Mouse (Mus musculus): ENCODE results near the gene Ppat. TPM values are rescaled to one million over a fixed set of nuclear protein-coding genes. Genes with fewer than 3 reads are reported as not detected.
A peak's percentile ranks its signal among the peaks of the same experiment; 100 is the strongest.

Ppat gene
- polyA plus RNA-seq (2015; fragmentation: Nextera tagmentation; extraction: Ambion mirVana) = 31.5 and 32.7 TPM in 2 replicates

- H3K9ac ChIP-seq (ENCODE audit: low read length) = peak within 1 kb of the TSS; percentile 88
- peak within 1 kb of the TSS; percentile 88 for H3K4me2 ChIP-seq (ENCODE audit: low read depth, low read length)
- no peaks in the 10 kb centered on the region for H3K27me3 ChIP-seq (ENCODE audit: control insufficient read depth, insufficient read depth, low read depth, low read length)
- no peaks in the 10 kb centered on the region for H3K9me3 ChIP-seq (ENCODE audit: control insufficient read depth, low read length)
- 0 out of 2 replicates have a peak, but pooled peaks cover 3% of the 10 kb centered on the region for H3K36me3 ChIP-seq (ENCODE audit: control insufficient read depth, insufficient read depth, low read length)
- H3K27ac ChIP-seq (ENCODE audit: low read length) = peak within 1 kb of the TSS; percentile 95
- H3K4me3 ChIP-seq (ENCODE audit: low read length) = peak within 1 kb of the TSS; percentile 93
- H3K4me1 ChIP-seq (replicated peaks; ENCODE audit: control insufficient read depth, insufficient read depth, low read length) = peaks cover 34% of the 10 kb centered on the region
- under 1% methylated on average over 81 of the region's 81 CpGs for WGBS
- peak; percentile 98 for ATAC-seq (ENCODE audit: low read depth)
These were observed at the start of gene Ppat, which contains the start of gene Paics for GRCm38 (mm10) chr5:76951106-76952027. TSS of gene Ppat (minus strand) at chr5:76951578. TSS of gene Paics (plus strand) at chr5:76951307.

- ATAC-seq (ENCODE audit: low read depth) = no peak
- no peaks in the 10 kb centered on the region for H3K4me1 ChIP-seq (replicated peaks; ENCODE audit: control insufficient read depth, insufficient read depth, low read length)
- no peak overlapping the region for H3K9ac ChIP-seq (ENCODE audit: low read length)
- H3K36me3 ChIP-seq (ENCODE audit: control insufficient read depth, insufficient read depth, low read length) = peaks cover 46% of the 10 kb centered on the region
- no peaks in the 10 kb centered on the region for H3K9me3 ChIP-seq (ENCODE audit: control insufficient read depth, low read length)
- H3K4me3 ChIP-seq (ENCODE audit: low read length) = no peak overlapping the region
- no peak overlapping the region for H3K27ac ChIP-seq (ENCODE audit: low read length)
- 49% methylated on average over 5 of the region's 5 CpGs for WGBS
- no peaks in the 10 kb centered on the region for H3K27me3 ChIP-seq (ENCODE audit: control insufficient read depth, insufficient read depth, low read depth, low read length)
- no peak overlapping the region for H3K4me2 ChIP-seq (ENCODE audit: low read depth, low read length)
These were observed 47.0 kb upstream of the Ppat start for GRCm38 (mm10) chr5:76998416-76998815.

DNA sequence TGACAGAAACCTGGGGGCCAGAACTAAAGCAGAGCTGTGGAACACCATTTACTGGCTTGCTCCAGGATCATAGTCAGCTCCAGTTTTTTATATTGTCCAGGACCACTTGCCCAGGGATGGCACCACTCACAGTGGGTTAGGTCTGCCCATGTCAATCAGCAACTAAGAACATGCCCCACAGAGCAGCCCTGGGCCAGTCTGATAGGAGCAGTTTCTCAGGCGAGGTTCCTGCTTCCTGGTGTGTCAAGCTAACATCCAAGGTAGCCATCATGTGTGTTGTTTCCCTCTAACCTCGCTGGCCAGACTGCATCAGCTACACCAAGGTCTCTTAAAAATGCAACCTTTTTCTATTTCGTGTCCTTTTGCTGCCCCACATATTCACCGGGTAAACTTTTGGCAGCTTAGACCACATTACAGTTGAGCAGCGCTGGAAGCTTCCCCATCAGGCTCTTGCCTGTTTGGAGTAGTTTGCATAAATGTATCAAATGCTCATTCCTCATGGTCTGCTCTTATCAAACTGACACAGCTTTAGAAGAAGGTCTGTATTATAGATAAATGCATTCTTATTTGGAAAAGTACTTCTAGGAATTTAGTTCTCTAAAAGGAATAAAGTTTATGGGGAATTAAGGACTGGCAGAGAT, 41.9 kb upstream of the Ppat start:
- Histone ChIP-seq H3K27me3 (ENCODE audit: control insufficient read depth, insufficient read depth, low read depth, low read length) (no peaks in the 10 kb centered on the region), H3K27ac (ENCODE audit: low read length) (no peak overlapping the region), H3K4me2 (ENCODE audit: low read depth, low read length) (no peak overlapping the region), H3K36me3 (ENCODE audit: control insufficient read depth, insufficient read depth, low read length) (peaks cover 67% of the 10 kb centered on the region), H3K9me3 (ENCODE audit: control insufficient read depth, low read length) (no peaks in the 10 kb centered on the region), H3K9ac (ENCODE audit: low read length) (no peak overlapping the region), H3K4me3 (ENCODE audit: low read length) (no peak overlapping the region), H3K4me1 (replicated peaks; ENCODE audit: control insufficient read depth, insufficient read depth, low read length) (no peaks in the 10 kb centered on the region)
- ATAC-seq (ENCODE audit: low read depth) = no peak
- 90% methylated on average over 5 of the region's 5 CpGs for WGBS

DNA sequence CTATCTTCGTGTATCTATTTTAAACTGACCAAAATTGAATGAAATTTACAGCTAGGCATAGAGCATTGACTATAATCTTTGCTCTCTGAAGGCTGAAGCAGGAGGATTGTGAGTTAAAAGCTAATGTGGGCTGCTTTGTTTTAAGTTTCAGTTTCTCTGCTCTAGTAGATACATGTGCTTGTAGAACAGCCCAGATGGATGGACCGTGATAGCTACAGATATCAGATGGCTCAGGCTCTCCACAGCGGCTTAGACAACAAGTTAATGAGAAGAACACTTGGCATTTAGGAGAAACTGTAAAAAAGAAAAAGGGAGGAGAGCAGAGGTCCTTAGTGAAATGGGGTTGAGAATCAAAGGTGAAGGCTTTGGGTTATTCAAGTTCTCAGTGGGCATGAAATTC, 39.4 kb upstream of the Ppat start:
- Histone ChIP-seq H3K9ac (ENCODE audit: low read length) (no peak overlapping the region), H3K4me2 (ENCODE audit: low read depth, low read length) (no peak overlapping the region), H3K27me3 (ENCODE audit: control insufficient read depth, insufficient read depth, low read depth, low read length) (no peaks in the 10 kb centered on the region), H3K4me3 (ENCODE audit: low read length) (no peak overlapping the region), H3K4me1 (replicated peaks; ENCODE audit: control insufficient read depth, insufficient read depth, low read length) (no peaks in the 10 kb centered on the region), H3K27ac (ENCODE audit: low read length) (no peak overlapping the region), H3K9me3 (ENCODE audit: control insufficient read depth, low read length) (no peaks in the 10 kb centered on the region), H3K36me3 (ENCODE audit: control insufficient read depth, insufficient read depth, low read length) (peaks cover 50% of the 10 kb centered on the region)
- WGBS = 93% methylated on average over 3 of the region's 3 CpGs
- ATAC-seq (ENCODE audit: low read depth) = no peak

DNA sequence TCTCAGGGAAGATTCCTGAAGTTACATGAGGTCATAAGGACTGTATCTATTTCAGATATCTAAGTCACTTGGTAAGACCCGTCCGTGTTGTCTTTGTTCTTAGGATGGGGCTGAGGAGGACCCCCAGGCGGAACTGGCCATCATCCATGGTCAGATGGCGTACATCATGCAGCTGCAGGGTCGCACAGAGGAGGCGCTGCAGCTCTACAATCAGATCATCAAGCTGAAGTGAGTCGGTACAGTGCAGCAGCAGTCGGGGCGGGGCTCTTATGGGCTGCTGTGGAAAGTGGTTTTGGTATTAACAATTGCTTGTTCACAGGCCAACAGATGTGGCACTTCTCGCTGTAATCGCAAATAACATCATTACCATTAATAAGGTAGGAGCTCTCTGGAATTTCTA, 32.6 kb upstream of the Ppat start:
- no peaks in the 10 kb centered on the region for H3K4me1 ChIP-seq (replicated peaks; ENCODE audit: control insufficient read depth, insufficient read depth, low read length)
- no peak for ATAC-seq (ENCODE audit: low read depth)
- H3K4me3 ChIP-seq (ENCODE audit: low read length) = no peak overlapping the region
- no peaks in the 10 kb centered on the region for H3K9me3 ChIP-seq (ENCODE audit: control insufficient read depth, low read length)
- peaks cover 43% of the 10 kb centered on the region for H3K36me3 ChIP-seq (ENCODE audit: control insufficient read depth, insufficient read depth, low read length)
- 92% methylated on average over 11 of the region's 11 CpGs for WGBS
- H3K9ac ChIP-seq (ENCODE audit: low read length) = no peak overlapping the region
- H3K27me3 ChIP-seq (ENCODE audit: control insufficient read depth, insufficient read depth, low read depth, low read length) = no peaks in the 10 kb centered on the region
- H3K27ac ChIP-seq (ENCODE audit: low read length) = no peak overlapping the region
- H3K4me2 ChIP-seq (ENCODE audit: low read depth, low read length) = no peak overlapping the region

- Histone ChIP-seq H3K9ac (ENCODE audit: low read length) (no peak overlapping the region; the same call in 1 of the 2 replicates), H3K4me3 (ENCODE audit: low read length) (peak overlapping the region; percentile 98), H3K36me3 (ENCODE audit: control insufficient read depth, insufficient read depth, low read length) (peaks cover 15% of the 10 kb centered on the region)
These were observed 24.4 kb upstream of the Ppat start for GRCm38 (mm10) chr5:76975736-76976135.

DNA sequence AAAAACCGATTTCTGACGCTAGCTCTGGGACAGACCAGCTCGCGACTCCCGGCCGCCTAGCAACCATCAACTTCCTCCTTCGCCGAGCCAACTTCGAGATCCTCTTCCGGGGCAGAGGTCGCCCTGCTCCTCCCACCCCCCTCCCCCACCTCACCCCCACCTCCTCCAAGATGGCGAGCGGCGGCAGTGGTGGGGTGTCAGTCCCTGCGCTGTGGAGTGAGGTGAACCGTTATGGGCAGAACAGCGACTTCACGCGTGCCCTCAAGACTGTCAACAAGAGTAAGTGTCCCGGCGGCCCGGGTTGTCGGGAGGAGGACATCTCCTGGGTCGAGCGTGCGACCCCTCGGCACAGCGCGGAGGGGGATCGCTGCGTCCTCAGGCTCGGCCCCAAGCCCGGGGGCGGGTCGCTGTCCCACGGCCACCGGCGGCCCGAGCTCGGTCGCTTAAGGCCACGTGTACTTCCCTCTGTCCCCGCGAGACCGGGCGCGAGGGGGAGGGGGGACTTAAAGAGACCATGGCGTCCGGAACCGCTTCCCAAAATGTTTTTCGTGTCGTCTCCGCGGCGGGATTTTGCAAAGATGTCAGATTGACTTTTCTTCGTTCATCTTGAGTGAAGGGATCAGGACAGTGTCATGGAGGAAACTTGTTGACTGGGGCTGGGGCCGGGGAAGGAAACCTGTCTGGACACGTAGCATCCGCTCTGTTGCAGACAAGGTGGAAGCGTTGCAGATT, 23.3 kb upstream of the Ppat start, which contains the start of gene Srp72:
Gene Srp72, plus strand, starts transcription at position 130 of the 732 bp plus-strand sequence.
- Histone ChIP-seq H3K4me3 (ENCODE audit: low read length) (peak within 1 kb of the TSS; percentile 98), H3K9me3 (ENCODE audit: control insufficient read depth, low read length) (no peaks in the 10 kb centered on the region), H3K27me3 (ENCODE audit: control insufficient read depth, insufficient read depth, low read depth, low read length) (no peaks in the 10 kb centered on the region), H3K36me3 (ENCODE audit: control insufficient read depth, insufficient read depth, low read length) (peaks cover 11% of the 10 kb centered on the region), H3K27ac (ENCODE audit: low read length) (peak within 1 kb of the TSS; percentile 95), H3K4me2 (ENCODE audit: low read depth, low read length) (peak within 1 kb of the TSS; percentile 78), H3K4me1 (replicated peaks; ENCODE audit: control insufficient read depth, insufficient read depth, low read length) (peaks cover 10% of the 10 kb centered on the region), H3K9ac (ENCODE audit: low read length) (peak within 1 kb of the TSS; percentile 94)
- WGBS = under 1% methylated on average over 60 of the region's 60 CpGs
- peak; percentile 96 for ATAC-seq (ENCODE audit: low read depth)

More at GRCm38 (mm10) chr5:76975736-76976135, 24.4 kb upstream of the Ppat start:
- WGBS = 71% methylated on average over 8 of the region's 8 CpGs
- peak overlapping the region; percentile 74 for H3K4me2 ChIP-seq (ENCODE audit: low read depth, low read length)
- ATAC-seq (ENCODE audit: low read depth) = no peak
- no peaks in the 10 kb centered on the region for H3K9me3 ChIP-seq (ENCODE audit: control insufficient read depth, low read length)
- no peak overlapping the region for H3K27ac ChIP-seq (ENCODE audit: low read length)
- no peaks in the 10 kb centered on the region for H3K27me3 ChIP-seq (ENCODE audit: control insufficient read depth, insufficient read depth, low read depth, low read length)
- H3K4me1 ChIP-seq (replicated peaks; ENCODE audit: control insufficient read depth, insufficient read depth, low read length) = peaks cover 10% of the 10 kb centered on the region

GRCm38 (mm10) chr5:76974207-76974553, 22.8 kb upstream of the Ppat start:
- H3K9ac ChIP-seq (ENCODE audit: low read length) = peak overlapping the region; percentile 94
- peak overlapping the region; percentile 98 for H3K4me3 ChIP-seq (ENCODE audit: low read length)
- H3K27me3 ChIP-seq (ENCODE audit: control insufficient read depth, insufficient read depth, low read depth, low read length) = no peaks in the 10 kb centered on the region
- peak overlapping the region; percentile 11; the same call in 1 of the 2 replicates for H3K27ac ChIP-seq (ENCODE audit: low read length)
- H3K9me3 ChIP-seq (ENCODE audit: control insufficient read depth, low read length) = no peaks in the 10 kb centered on the region
- no peak for ATAC-seq (ENCODE audit: low read depth)
- peak overlapping the region; percentile 78 for H3K4me2 ChIP-seq (ENCODE audit: low read depth, low read length)
- 2% methylated on average over 17 of the region's 17 CpGs for WGBS
- H3K36me3 ChIP-seq (ENCODE audit: control insufficient read depth, insufficient read depth, low read length) = peaks cover 12% of the 10 kb centered on the region
- H3K4me1 ChIP-seq (replicated peaks; ENCODE audit: control insufficient read depth, insufficient read depth, low read length) = peaks cover 10% of the 10 kb centered on the region

All from lung, embryonic 16.5 days (tissue).